Mouse (Mus musculus) lung, postnatal 4 days (tissue): ENCODE measurements around the gene Cisd3.

Experiments used
- DNase-seq, 2 experiments: peaks; one replicate each; pipeline ENCODE4 v3.0.0; 2021

Cisd3 gene

GRCm38 (mm10) chr11:97663528-97664338, 21.9 kb upstream of the Cisd3 start:
- DNase-seq = peak in 1 of 2 experiments; percentile 54

DNA sequence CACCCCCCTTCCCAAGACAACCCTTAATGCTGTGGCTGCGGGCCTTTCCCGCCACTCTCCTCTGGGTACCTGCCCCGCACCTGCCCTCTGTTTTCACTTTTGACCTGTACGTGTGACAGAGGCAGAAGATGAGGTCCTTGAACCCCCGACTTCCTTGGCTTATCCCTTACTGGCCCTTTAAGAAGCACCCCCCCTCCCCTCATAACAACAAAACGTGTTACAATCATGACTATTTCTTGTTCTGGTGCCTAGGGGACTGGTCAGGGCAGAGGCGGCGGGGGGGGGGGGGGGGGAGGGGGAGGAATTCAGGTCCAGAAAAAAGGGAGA, 21.3 kb upstream of the Cisd3 start:
- no peak for DNase-seq

GRCm38 (mm10) chr11:97664771-97665240, 20.8 kb upstream of the Cisd3 start:
- DNase-seq = peak in 1 of 2 experiments; percentile 40

DNA sequence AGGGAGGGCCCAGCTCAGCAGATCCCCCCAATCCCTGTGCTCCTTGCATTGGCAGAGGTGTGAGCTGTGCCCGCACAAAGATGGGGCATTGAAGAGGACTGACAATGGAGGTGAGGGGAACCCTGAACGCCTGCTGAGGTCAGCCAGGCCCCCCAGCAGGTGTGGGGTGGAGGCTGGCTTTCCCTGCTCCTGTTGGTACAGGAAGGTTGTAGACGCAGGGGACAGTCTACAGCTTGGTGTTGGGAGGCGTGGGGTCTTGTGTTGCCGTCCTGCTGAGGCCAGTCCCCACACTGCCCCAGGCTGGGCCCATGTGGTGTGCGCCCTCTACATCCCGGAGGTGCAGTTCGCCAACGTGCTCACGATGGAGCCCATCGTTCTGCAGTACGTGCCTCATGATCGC, 20.2 kb upstream of the Cisd3 start:
- DNase-seq = no peak

DNA sequence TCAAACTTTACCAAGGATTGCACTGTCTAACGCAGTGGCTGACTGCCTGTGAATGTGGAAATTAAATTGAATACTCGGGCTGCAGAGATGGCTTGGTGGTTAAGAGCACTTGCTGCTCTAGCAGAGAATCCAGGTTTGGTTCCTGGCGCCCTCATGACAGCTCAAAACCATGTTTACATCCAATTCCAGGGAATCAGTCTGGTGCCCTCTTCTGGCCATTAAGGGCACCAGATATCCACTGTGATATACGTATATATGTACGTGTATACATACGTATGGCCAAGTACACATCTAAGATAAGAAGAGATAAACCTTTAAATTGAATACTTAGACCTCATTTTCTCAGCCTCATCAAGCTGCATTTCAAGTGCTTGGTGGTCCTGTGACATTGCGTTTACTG, 19.4 kb upstream of the Cisd3 start:
- no peak for DNase-seq

GRCm38 (mm10) chr11:97666794-97667193, 18.8 kb upstream of the Cisd3 start:
- DNase-seq = no peak

GRCm38 (mm10) chr11:97668160-97668559, 17.5 kb upstream of the Cisd3 start:
- DNase-seq = no peak

GRCm38 (mm10) chr11:97669268-97669667, 16.4 kb upstream of the Cisd3 start:
- DNase-seq = no peak

- DNase-seq = peak; percentile 77 to 81
Measured at GRCm38 (mm10) chr11:97669829-97670228, 15.8 kb upstream of the Cisd3 start.

DNA sequence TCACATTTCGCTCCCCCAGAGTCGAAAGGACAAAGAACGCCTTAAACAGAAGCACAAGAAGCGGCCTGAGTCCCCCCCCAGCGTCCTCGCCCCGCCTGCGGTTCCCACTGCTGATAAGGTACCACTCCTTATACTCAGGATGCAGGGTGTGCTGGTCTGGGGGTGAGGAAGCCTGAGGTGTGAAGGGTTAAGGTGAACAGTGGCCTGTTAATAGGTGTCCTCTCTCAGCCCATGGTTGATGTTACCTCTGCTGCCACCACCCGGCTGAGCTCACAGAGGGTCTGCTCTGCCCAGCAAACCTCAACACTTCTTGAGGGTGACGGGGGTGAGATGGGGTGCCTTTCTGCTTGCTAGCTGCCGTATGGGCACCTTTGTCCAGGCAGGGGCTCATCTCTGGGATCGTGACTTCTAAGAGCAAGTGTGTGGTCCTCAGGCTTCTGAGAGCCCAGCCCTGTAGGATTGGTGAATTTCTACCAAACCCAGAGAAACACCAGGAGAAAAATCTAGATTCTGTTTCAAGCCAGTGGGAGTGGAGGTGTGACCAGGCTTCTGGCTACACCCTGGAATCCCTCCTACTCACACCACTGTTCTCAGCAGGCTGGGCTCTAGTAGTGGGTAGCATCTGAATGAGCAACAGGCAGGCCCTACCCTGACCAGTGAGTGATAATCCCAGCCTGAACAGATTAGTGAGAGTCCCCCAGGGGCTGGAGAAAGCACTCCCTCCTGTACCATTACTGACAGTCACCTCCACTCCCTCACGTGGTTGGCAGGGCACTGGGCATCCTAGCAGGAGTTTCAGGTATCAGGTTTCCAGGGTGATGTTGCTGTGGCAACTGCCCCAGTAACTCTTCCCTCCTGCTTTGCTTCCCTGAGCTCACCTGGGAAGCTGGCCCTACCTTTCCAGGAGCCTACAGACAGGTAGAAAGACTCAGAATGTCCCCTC, 15.1 kb upstream of the Cisd3 start:
- no peak for DNase-seq

- DNase-seq = no peak
Measured at GRCm38 (mm10) chr11:97671177-97671527, 14.5 kb upstream of the Cisd3 start.

DNA sequence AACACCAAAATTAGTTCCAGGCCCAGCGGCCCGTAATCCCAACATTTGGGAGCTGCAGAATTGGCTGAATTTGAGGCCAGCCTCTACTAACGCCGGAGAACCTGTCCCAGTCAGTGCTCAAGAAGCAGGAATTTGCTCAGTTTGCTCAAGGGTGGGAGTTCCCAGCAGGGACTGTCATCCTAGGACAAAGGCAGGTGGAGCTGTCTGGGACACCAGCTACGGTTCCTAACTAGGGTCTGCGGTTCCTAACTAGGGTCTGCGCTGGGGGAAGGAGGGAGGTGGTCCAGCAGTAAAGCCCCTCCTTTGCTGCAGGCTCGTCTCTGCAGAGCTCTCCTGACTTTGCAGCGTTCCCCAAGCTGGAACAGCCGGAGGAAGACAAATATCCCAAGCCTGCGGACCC, 12.5 kb upstream of the Cisd3 start:
- DNase-seq = no peak

GRCm38 (mm10) chr11:97676050-97676754, 9.4 kb upstream of the Cisd3 start:
- DNase-seq = peak; percentile 22 to 57

GRCm38 (mm10) chr11:97677381-97677780, 8.2 kb upstream of the Cisd3 start:
- peak in 1 of 2 experiments; percentile 33 for DNase-seq

DNA sequence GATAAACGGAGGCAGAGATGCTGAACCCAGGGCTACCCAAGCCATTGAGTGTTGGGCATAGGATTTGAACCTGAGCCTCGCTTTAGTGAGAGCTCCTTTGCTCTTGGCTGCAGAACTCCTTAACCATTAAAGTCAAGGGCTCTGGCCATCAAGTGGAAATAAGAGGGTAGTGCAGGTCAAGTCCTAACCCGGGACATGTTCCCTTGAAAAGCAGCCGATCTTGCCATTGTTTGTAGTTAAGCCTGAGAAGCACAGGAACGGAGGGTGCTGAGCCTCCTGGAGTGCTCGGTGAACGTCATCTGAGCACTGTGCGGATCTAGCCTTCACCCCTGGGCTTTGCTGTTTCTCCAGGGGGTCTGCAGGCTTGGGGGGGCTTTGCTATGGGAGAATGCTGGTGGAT, 7.8 kb upstream of the Cisd3 start:
- peak in 1 of 2 experiments; percentile 25 for DNase-seq

- no peak for DNase-seq
Measured at GRCm38 (mm10) chr11:97678301-97678700, 7.3 kb upstream of the Cisd3 start.

- DNase-seq = peak; percentile 61 to 83
Measured at GRCm38 (mm10) chr11:97680430-97680829, 5.2 kb upstream of the Cisd3 start.

DNA sequence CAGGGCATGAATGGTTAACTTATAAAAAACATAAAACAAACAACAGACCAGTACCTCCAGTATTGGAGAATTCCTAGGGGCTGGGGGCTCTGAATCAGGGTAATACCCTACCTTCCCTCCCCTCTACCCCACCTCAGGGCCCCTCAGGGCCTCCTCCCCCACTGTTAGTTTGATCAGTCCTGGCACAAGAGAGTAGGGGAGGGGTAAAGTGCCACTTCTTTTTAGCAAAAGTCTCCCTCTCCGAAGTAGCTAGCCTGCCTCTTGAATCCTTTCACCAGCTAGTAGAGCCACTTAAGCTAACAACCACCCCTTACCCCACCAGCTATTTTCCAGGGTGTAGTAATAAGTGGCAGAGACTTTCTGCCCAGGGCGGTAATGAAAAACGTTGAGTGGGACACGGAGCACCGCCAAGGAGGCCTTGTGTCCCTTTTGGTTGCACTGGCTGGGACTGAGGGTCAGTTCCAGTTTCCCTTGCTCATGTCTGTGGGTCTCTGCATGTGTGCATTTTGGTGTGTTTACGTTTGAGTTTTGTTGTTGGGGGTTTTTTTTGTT, 3.0 kb upstream of the Cisd3 start:
- peak; percentile 38 to 69 for DNase-seq

DNA sequence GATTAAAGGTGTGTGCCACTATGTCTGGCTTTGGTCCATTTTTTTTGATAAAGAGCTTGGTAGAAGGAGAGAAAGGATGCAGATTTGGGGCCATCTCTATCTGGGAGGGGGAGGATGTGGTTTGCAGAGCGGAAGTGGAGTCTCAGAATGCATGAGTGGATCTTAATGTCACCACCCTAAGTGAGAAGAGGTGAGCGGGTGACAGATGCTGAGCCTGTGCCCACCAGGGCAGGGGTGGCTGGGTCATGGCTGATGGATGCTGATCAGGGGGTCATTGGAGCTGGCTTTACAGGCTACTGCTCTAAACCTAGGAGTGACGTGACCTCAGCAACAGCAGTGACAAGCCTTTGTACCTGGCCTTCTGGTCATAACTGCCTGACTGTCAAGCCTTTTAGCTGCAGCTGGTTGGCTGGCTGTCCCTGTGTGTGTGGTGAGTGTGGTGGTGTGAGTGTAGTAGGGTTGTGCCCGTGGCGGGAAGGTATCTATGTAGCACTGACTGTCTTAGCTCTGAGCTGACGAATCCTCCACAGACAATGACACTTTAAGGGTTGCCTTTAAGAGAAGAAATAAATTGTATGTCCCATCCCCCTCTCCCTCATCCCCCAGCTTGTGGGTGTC, 1.5 kb upstream of the Cisd3 start:
- peak in 1 of 2 experiments; percentile 34 for DNase-seq

DNA sequence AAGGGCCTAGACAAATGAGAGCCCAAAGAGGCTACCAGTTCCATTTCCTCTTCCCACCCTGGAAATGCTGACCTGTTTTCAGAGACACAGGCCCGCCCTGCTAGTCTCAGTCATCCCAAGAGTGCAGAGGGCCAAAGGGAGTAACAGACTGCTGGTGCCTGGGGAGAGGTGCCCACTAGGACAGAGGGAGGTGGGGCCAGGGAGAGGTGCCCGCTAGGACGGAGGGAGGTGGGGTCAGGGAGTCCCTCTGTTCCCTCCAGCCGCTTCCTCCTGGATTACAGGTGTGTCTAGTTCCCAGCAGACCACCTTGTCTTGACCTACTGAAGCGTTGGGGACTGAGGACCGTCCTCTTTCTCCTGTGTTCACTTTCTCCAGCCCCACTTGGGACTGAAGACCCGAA, 860 bp upstream of the Cisd3 start:
- peak; percentile 31 to 36 for DNase-seq

DNA sequence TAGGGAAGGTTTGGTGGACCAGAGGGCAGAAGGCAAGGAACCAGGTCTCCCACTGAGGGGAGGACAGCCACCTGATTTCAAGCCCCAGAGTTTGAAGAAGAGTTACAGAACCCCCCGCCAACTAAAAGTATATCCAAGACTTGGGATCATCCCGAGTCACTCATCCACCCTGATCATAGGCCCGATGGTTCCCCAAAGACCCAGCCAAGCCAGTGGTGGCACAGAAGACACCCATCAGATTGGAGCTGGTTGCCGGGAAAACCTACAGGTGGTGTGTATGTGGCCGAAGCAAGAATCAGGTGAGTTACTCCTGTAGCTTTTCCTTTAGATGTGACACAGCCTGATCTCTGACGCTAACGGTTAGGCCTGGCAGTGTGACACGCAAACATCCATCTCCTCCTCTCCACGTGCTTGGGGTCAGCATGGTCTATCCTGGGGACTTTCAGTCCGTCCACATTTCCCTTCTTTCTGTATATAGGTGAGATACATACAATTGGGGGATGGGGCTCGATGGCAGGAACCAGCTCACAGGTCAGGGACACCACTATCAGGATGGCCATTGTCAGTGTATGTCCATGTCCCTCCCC, 789 bp downstream of the Cisd3 start:
- peak in 1 of 2 experiments; percentile 24 for DNase-seq

GRCm38 (mm10) chr11:97687061-97687460, 1.4 kb downstream of the Cisd3 start:
- DNase-seq = peak in 1 of 2 experiments; percentile 20
